Mouse (Mus musculus): Measurements from ENCODE around the gene Gas2l3. TPM values are rescaled to one million over a fixed set of nuclear protein-coding genes. Genes with fewer than 3 reads are reported as not detected.
A peak's percentile ranks its signal among the peaks of the same experiment; 100 is the strongest.

Gene Gas2l3
- polyA plus RNA-seq, 1 experiment from 2014 or later: 18.7 TPM

DNA sequence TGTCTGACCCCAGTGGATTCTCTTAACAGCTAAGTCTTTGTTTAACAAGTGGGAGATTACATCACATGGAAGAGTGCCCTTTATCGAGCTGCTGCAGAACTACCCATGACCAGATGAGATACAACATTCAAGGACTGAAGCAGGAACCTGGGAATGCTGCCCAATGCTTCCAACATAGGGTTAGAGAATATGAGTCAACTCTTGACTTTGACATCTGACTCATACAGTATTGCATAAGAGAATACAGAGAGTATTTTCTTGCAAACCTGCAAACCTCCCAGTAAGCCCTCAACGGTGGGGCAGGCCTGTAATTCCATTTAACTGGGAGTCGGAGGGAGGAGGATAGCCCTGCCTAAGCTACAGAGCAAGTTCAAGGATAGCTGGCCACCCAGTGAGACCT is 15.0 kb upstream of the Gas2l3 start:
- Histone ChIP-seq H3K27ac (ENCODE audit: low read length) (no peak overlapping the region), H3K36me3 (ENCODE audit: control insufficient read depth, insufficient read depth, low read length) (no peaks in the 10 kb centered on the region), H3K4me3 (ENCODE audit: low read depth, low read length) (no peak overlapping the region), H3K27me3 (ENCODE audit: control insufficient read depth, insufficient read depth, low read length) (no peaks in the 10 kb centered on the region), H3K4me2 (replicated peaks; ENCODE audit: low read depth, low read length) (no peak overlapping the region), H3K9ac (replicated peaks; ENCODE audit: low read depth, low read length) (no peak overlapping the region), H3K9me3 (ENCODE audit: control insufficient read depth, low read depth, low read length) (no peaks in the 10 kb centered on the region), H3K4me1 (ENCODE audit: control insufficient read depth, insufficient read depth, low read length) (peaks cover 4% of the 10 kb centered on the region; the same call in 1 of the 2 replicates)
- 67% methylated on average over 3 of the region's 3 CpGs for WGBS
- ATAC-seq (ENCODE audit: insufficient number of reproducible peaks, insufficient read depth, low FRiP score, low read depth): no peak

DNA sequence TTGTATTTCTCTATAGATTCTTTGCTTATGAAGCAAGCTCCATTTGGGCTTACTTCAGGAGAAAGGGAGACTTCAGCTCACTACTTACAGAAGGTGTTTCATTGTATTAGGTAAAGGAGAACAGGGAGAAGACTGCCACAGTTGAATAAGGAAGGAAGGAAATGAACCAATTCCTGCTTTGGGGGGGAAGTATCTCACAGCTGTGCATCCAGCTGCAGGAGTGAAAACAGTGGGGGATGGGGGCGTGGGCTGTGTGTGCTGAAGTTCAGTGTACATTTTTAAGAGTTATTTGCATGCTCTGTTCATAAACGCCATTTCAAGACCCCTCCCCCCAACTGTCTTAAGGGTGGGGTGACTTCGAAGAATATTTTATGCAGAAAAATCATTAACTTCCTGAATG is 10.0 kb upstream of the Gas2l3 start:
- Histone ChIP-seq H3K9me3 (ENCODE audit: control insufficient read depth, low read depth, low read length) (no peaks in the 10 kb centered on the region), H3K27me3 (ENCODE audit: control insufficient read depth, insufficient read depth, low read length) (no peaks in the 10 kb centered on the region), H3K36me3 (ENCODE audit: control insufficient read depth, insufficient read depth, low read length) (no peaks in the 10 kb centered on the region), H3K4me1 (ENCODE audit: control insufficient read depth, insufficient read depth, low read length) (no peaks in the 10 kb centered on the region), H3K4me3 (ENCODE audit: low read depth, low read length) (no peak overlapping the region), H3K27ac (ENCODE audit: low read length) (no peak overlapping the region), H3K9ac (replicated peaks; ENCODE audit: low read depth, low read length) (no peak overlapping the region), H3K4me2 (replicated peaks; ENCODE audit: low read depth, low read length) (no peak overlapping the region)
- ATAC-seq (ENCODE audit: insufficient number of reproducible peaks, insufficient read depth, low FRiP score, low read depth): no peak
- 78% methylated on average over 3 of the region's 3 CpGs for WGBS

DNA sequence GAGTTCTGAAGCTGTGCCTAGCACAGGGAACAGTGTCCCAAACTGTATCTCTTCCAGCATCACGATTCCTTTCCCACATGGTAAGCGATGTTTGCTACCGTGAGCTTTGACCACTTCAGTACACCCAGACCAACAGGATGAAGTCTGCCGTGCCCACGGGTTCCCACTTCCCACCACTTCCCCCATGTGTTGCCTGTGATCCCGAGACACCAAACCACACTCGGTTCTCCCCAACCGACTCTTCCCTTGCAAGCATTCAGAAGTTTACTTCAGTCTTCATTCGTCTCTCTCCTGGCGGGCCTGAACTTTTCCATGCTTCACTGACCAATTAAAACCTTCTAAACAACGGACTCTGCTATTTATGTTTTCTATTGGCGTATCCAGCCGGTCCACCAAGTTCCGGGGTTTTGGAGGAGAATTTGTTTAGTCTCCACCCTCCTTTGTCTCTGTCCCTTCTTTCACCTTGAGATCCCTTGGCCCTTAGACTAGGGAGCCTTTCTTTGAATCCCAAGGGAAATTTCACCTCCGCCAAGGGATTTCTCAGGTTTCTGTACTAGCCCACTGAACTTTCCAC is 9.4 kb upstream of the Gas2l3 start:
- Histone ChIP-seq H3K27me3 (ENCODE audit: control insufficient read depth, insufficient read depth, low read length) (no peaks in the 10 kb centered on the region), H3K9ac (replicated peaks; ENCODE audit: low read depth, low read length) (no peak overlapping the region), H3K4me1 (ENCODE audit: control insufficient read depth, insufficient read depth, low read length) (no peaks in the 10 kb centered on the region), H3K4me2 (replicated peaks; ENCODE audit: low read depth, low read length) (no peak overlapping the region), H3K9me3 (ENCODE audit: control insufficient read depth, low read depth, low read length) (no peaks in the 10 kb centered on the region), H3K4me3 (ENCODE audit: low read depth, low read length) (no peak overlapping the region), H3K36me3 (ENCODE audit: control insufficient read depth, insufficient read depth, low read length) (no peaks in the 10 kb centered on the region), H3K27ac (ENCODE audit: low read length) (no peak overlapping the region)
- 83% methylated on average over 15 of the region's 15 CpGs for WGBS
- no peak for ATAC-seq (ENCODE audit: insufficient number of reproducible peaks, insufficient read depth, low FRiP score, low read depth)

DNA sequence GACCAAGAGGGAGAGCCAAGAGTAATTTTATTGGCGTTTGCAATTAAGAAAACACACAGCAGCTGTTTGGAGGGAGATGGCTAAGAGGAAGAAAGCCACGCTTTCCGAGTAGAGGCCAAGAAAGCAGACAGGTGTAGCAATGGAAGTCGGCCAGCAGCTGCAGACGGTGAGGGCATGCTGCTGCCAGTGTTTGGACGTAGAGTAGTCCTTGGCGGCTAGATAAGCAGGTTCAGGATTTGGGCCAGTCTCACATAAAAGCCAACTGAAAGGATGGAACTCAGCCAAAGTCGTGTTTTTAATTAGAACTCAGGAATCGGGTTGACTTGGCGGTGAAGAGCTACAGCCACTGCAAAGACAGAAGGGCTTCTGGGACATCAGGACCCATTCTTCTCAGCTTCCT is 6.6 kb upstream of the Gas2l3 start:
- WGBS: 53% methylated on average over 10 of the region's 10 CpGs

DNA sequence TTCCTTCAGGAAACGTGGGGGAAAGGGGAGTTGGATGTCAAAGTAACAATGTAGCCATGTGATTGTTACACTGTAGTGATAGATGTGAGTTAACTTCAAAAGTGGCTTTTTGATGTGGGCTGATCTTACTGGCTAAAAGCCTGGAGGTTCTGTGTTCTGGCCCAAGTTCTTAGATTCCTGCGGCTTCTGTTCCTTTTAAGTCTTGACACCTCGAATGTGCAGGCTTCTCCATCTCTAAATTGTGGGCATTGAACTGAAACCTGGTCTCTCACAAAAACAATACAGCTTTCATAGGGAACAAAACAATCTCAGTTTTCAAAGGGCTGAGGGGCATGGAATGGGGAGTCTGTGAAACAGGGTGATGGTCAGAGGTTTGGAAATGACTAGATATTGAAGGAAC is 614 bp upstream of the Gas2l3 start:
- Histone ChIP-seq H3K27ac (ENCODE audit: low read length) (no peak overlapping the region), H3K9ac (replicated peaks; ENCODE audit: low read depth, low read length) (no peak overlapping the region), H3K27me3 (ENCODE audit: control insufficient read depth, insufficient read depth, low read length) (no peaks in the 10 kb centered on the region), H3K4me3 (ENCODE audit: low read depth, low read length) (peak overlapping the region; percentile 65; the same call in 1 of the 2 replicates), H3K36me3 (ENCODE audit: control insufficient read depth, insufficient read depth, low read length) (no peaks in the 10 kb centered on the region; the same call in 1 of the 2 replicates), H3K4me2 (replicated peaks; ENCODE audit: low read depth, low read length) (peak overlapping the region; percentile 74), H3K4me1 (ENCODE audit: control insufficient read depth, insufficient read depth, low read length) (0 out of 2 replicates have a peak, but pooled peaks cover 4% of the 10 kb centered on the region), H3K9me3 (ENCODE audit: control insufficient read depth, low read depth, low read length) (no peaks in the 10 kb centered on the region)
- no peak for ATAC-seq (ENCODE audit: insufficient number of reproducible peaks, insufficient read depth, low FRiP score, low read depth)
- WGBS: 47% methylated on average over 3 of the region's 3 CpGs

More for the DNA sequence above, 6.6 kb upstream of the Gas2l3 start:
- H3K27me3 ChIP-seq (ENCODE audit: control insufficient read depth, insufficient read depth, low read length): no peaks in the 10 kb centered on the region
- H3K9ac ChIP-seq (replicated peaks; ENCODE audit: low read depth, low read length): no peak overlapping the region
- H3K27ac ChIP-seq (ENCODE audit: low read length): no peak overlapping the region
- no peak for ATAC-seq (ENCODE audit: insufficient number of reproducible peaks, insufficient read depth, low FRiP score, low read depth)
- H3K36me3 ChIP-seq (ENCODE audit: control insufficient read depth, insufficient read depth, low read length): no peaks in the 10 kb centered on the region
- no peak overlapping the region for H3K4me3 ChIP-seq (ENCODE audit: low read depth, low read length)
- no peak overlapping the region for H3K4me2 ChIP-seq (replicated peaks; ENCODE audit: low read depth, low read length)
- no peaks in the 10 kb centered on the region for H3K9me3 ChIP-seq (ENCODE audit: control insufficient read depth, low read depth, low read length)
- H3K4me1 ChIP-seq (ENCODE audit: control insufficient read depth, insufficient read depth, low read length): no peaks in the 10 kb centered on the region

DNA sequence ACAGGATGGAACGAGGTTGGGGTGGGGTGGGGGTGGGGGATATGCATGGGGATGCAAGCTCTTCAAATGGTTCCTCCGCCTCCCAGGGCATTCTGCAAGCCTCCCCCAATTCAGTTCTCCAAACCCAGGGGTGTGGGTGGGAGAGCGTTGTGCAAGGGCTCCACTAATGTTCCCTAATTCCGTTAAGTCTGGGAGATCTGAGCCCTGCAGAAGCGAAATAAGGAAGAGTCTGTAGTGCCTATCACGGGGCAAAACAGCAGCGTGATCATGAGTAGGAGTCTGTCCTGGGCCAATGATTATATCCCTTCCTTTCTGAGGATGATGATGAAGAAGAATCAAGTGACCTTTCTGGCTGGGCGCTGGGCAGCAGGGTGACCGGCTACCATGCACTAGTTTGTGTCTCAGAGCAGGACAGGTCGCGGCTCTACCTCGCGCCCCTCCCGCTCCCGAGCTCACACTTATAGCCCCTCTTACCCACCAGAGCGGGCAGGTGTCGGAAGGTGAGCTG is 598 bp downstream of the Gas2l3 start:
- H3K27ac ChIP-seq (ENCODE audit: low read length): no peak overlapping the region
- WGBS: under 1% methylated on average over 17 of the region's 17 CpGs
- no peaks in the 10 kb centered on the region; the same call in 1 of the 2 replicates for H3K36me3 ChIP-seq (ENCODE audit: control insufficient read depth, insufficient read depth, low read length)
- H3K9ac ChIP-seq (replicated peaks; ENCODE audit: low read depth, low read length): peak overlapping the region; percentile 57
- peak; percentile 25; the same call in 1 of the 2 replicates for ATAC-seq (ENCODE audit: insufficient number of reproducible peaks, insufficient read depth, low FRiP score, low read depth)
- peak overlapping the region; percentile 65 for H3K4me3 ChIP-seq (ENCODE audit: low read depth, low read length)
- no peaks in the 10 kb centered on the region for H3K27me3 ChIP-seq (ENCODE audit: control insufficient read depth, insufficient read depth, low read length)
- no peaks in the 10 kb centered on the region for H3K9me3 ChIP-seq (ENCODE audit: control insufficient read depth, low read depth, low read length)
- H3K4me2 ChIP-seq (replicated peaks; ENCODE audit: low read depth, low read length): peak overlapping the region; percentile 74
- 0 out of 2 replicates have a peak, but pooled peaks cover 4% of the 10 kb centered on the region for H3K4me1 ChIP-seq (ENCODE audit: control insufficient read depth, insufficient read depth, low read length)

DNA sequence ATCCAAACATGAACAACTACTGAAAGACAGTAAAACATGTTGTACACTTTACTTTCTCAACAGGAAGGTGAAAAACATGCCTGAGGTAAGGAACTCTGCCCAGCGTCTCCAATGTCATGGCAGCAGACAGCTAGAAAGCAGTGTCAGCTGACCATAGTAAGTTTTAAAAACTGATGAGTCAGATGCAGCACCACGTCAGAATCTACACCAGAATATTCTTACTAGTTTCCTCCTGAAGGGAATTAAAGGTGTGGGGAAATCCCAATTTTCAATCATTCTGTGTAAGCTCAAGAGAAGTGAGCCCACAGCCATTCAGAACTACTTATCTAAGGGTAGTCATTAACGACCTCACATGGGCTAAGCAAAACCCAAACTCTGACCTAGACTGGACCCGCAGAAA is 1.1 kb downstream of the Gas2l3 start:
- Histone ChIP-seq H3K27ac (ENCODE audit: low read length) (no peak overlapping the region), H3K4me1 (ENCODE audit: control insufficient read depth, insufficient read depth, low read length) (0 out of 2 replicates have a peak, but pooled peaks cover 4% of the 10 kb centered on the region), H3K9ac (replicated peaks; ENCODE audit: low read depth, low read length) (peak overlapping the region; percentile 57; the same call in 1 of the 2 replicates), H3K4me3 (ENCODE audit: low read depth, low read length) (peak overlapping the region; percentile 65), H3K36me3 (ENCODE audit: control insufficient read depth, insufficient read depth, low read length) (no peaks in the 10 kb centered on the region; the same call in 1 of the 2 replicates), H3K27me3 (ENCODE audit: control insufficient read depth, insufficient read depth, low read length) (no peaks in the 10 kb centered on the region), H3K4me2 (replicated peaks; ENCODE audit: low read depth, low read length) (peak overlapping the region; percentile 74), H3K9me3 (ENCODE audit: control insufficient read depth, low read depth, low read length) (no peaks in the 10 kb centered on the region)
- WGBS: 17% methylated on average over 4 of the region's 4 CpGs
- no peak for ATAC-seq (ENCODE audit: insufficient number of reproducible peaks, insufficient read depth, low FRiP score, low read depth)

DNA sequence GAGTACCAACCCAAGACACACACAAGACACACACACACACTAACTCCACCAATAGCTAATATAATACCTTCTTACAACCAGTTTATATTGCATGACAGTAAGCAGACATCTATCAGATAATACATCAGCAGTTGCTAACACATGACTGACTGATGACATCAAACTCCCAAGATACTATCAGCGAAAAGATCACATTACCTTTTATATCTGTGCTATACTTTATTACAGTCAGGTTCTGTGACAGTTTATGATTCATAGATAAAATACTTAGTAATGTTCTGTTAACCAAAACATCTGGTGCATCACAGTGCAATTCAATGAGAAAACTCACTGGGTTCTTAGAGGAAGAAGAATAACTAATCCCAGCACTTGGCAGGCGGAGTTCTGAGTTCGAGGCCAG is 1.8 kb downstream of the Gas2l3 start:
- H3K36me3 ChIP-seq (ENCODE audit: control insufficient read depth, insufficient read depth, low read length): no peaks in the 10 kb centered on the region; the same call in 1 of the 2 replicates
- no peak overlapping the region for H3K4me2 ChIP-seq (replicated peaks; ENCODE audit: low read depth, low read length)
- 94% methylated on average over 3 of the region's 3 CpGs for WGBS
- no peak overlapping the region for H3K27ac ChIP-seq (ENCODE audit: low read length)
- H3K4me3 ChIP-seq (ENCODE audit: low read depth, low read length): no peak overlapping the region
- H3K27me3 ChIP-seq (ENCODE audit: control insufficient read depth, insufficient read depth, low read length): no peaks in the 10 kb centered on the region
- H3K9ac ChIP-seq (replicated peaks; ENCODE audit: low read depth, low read length): no peak overlapping the region
- no peaks in the 10 kb centered on the region for H3K9me3 ChIP-seq (ENCODE audit: control insufficient read depth, low read depth, low read length)
- ATAC-seq (ENCODE audit: insufficient number of reproducible peaks, insufficient read depth, low FRiP score, low read depth): no peak
- 0 out of 2 replicates have a peak, but pooled peaks cover 4% of the 10 kb centered on the region for H3K4me1 ChIP-seq (ENCODE audit: control insufficient read depth, insufficient read depth, low read length)
